Mouse (Mus musculus) lung, adult 2 months (tissue): ENCODE data around the gene Lrrc8c.

Source experiments
- CTCF ChIP-seq: fragments of 200-500 bp; IDR thresholded peaks from 2 replicates; pipeline ENCODE4 v1.5.1; 2011; ENCODE audit warnings: mild to moderate bottlenecking, low read length, control low read depth; ENCODE audit not compliant: insufficient read depth
- POLR2A ChIP-seq: fragments of 200-500 bp; IDR thresholded peaks from 2 replicates; pipeline ENCODE4 v1.6.1; 2011; ENCODE audit warnings: low read depth, mild to moderate bottlenecking, control low read depth, low read length, borderline replicate concordance; ENCODE audit errors: extremely low read depth

DNA sequence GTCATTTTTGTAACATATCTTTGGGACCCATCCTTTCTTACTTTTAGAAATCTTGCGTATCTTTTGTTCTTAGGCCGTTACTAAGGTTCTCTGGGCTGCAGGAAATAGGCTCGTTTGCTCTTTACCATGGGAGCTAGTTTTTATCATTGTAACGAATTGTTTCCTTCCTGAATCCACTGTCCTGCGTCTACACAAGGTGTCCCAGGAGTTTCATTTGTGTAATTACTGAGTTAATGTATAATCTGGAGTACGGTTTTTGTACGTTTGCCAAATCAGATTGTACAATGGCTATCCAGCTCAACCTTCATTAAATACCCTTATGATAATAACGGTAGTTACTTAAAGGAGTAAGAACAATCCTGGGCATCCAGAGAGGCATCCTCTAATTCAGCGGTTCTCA, 93.8 kb downstream of the Lrrc8c start:
- TF ChIP-seq CTCF (no peak), POLR2A (no peak)
